Mouse (Mus musculus): ENCODE results near the gene Mybphl. TPM values are rescaled to one million over a fixed set of nuclear protein-coding genes. Genes with fewer than 3 reads are reported as not detected.

Gene Mybphl
- polyA plus RNA-seq, 1 experiment: 0.12 TPM

- H3K27ac ChIP-seq (ENCODE audit: control insufficient read depth, insufficient read depth, low read depth, low read length): no peak overlapping the region
- no peaks in the 10 kb centered on the region for H3K36me3 ChIP-seq (ENCODE audit: control insufficient read depth, insufficient read depth, low read length)
Observed at GRCm38 (mm10) chr3:108327275-108327674, 37.4 kb upstream of the Mybphl start.

GRCm38 (mm10) chr3:108327916-108328315 lies 36.8 kb upstream of the Mybphl start:
- H3K36me3 ChIP-seq (ENCODE audit: control insufficient read depth, insufficient read depth, low read length): no peaks in the 10 kb centered on the region

More at GRCm38 (mm10) chr3:108327275-108327674, 37.4 kb upstream of the Mybphl start:
- TF ChIP-seq POLR2A (IDR thresholded peaks at IDR 0.05; ENCODE audit: control insufficient read depth, low read depth, low read length) (no peak), CTCF (IDR thresholded peaks at IDR 0.05; ENCODE audit: control insufficient read depth, insufficient read depth, insufficient replicate concordance, low read depth, low read length) (no peak)
- Histone ChIP-seq H3K4me1 (ENCODE audit: control insufficient read depth, insufficient read depth, low read length) (peaks cover 2% of the 10 kb centered on the region; the same call in 1 of the 2 replicates), H3K4me3 (ENCODE audit: control insufficient read depth, low read depth, low read length) (no peak overlapping the region), H3K27me3 (ENCODE audit: control insufficient read depth, insufficient read depth, low read length) (no peaks in the 10 kb centered on the region)

GRCm38 (mm10) chr3:108328441-108328841 lies 36.3 kb upstream of the Mybphl start:
- TF ChIP-seq CTCF (IDR thresholded peaks at IDR 0.05; ENCODE audit: control insufficient read depth, insufficient read depth, insufficient replicate concordance, low read depth, low read length) (no peak), POLR2A (IDR thresholded peaks at IDR 0.05; ENCODE audit: control insufficient read depth, low read depth, low read length) (no peak)
- Histone ChIP-seq H3K4me3 (ENCODE audit: control insufficient read depth, low read depth, low read length) (no peak overlapping the region), H3K36me3 (ENCODE audit: control insufficient read depth, insufficient read depth, low read length) (no peaks in the 10 kb centered on the region), H3K27ac (ENCODE audit: control insufficient read depth, insufficient read depth, low read depth, low read length) (no peak overlapping the region), H3K4me1 (ENCODE audit: control insufficient read depth, insufficient read depth, low read length) (peaks cover 2% of the 10 kb centered on the region; the same call in 1 of the 2 replicates), H3K27me3 (ENCODE audit: control insufficient read depth, insufficient read depth, low read length) (no peaks in the 10 kb centered on the region)

More at GRCm38 (mm10) chr3:108327916-108328315, 36.8 kb upstream of the Mybphl start:
- no peak for TF ChIP-seq CTCF (IDR thresholded peaks at IDR 0.05; ENCODE audit: control insufficient read depth, insufficient read depth, insufficient replicate concordance, low read depth, low read length)
- no peak for TF ChIP-seq POLR2A (IDR thresholded peaks at IDR 0.05; ENCODE audit: control insufficient read depth, low read depth, low read length)
- no peak overlapping the region for H3K27ac ChIP-seq (ENCODE audit: control insufficient read depth, insufficient read depth, low read depth, low read length)
- peaks cover 2% of the 10 kb centered on the region; the same call in 1 of the 2 replicates for H3K4me1 ChIP-seq (ENCODE audit: control insufficient read depth, insufficient read depth, low read length)
- no peak overlapping the region for H3K4me3 ChIP-seq (ENCODE audit: control insufficient read depth, low read depth, low read length)
- no peaks in the 10 kb centered on the region for H3K27me3 ChIP-seq (ENCODE audit: control insufficient read depth, insufficient read depth, low read length)

- no peaks in the 10 kb centered on the region for H3K27me3 ChIP-seq (ENCODE audit: control insufficient read depth, insufficient read depth, low read length)
- no peak overlapping the region for H3K4me3 ChIP-seq (ENCODE audit: control insufficient read depth, low read depth, low read length)
- H3K4me1 ChIP-seq (ENCODE audit: control insufficient read depth, insufficient read depth, low read length): peaks cover 2% of the 10 kb centered on the region; the same call in 1 of the 2 replicates
- TF ChIP-seq CTCF (IDR thresholded peaks at IDR 0.05; ENCODE audit: control insufficient read depth, insufficient read depth, insufficient replicate concordance, low read depth, low read length): no peak
- no peak for TF ChIP-seq POLR2A (IDR thresholded peaks at IDR 0.05; ENCODE audit: control insufficient read depth, low read depth, low read length)
- no peak overlapping the region for H3K27ac ChIP-seq (ENCODE audit: control insufficient read depth, insufficient read depth, low read depth, low read length)
- H3K36me3 ChIP-seq (ENCODE audit: control insufficient read depth, insufficient read depth, low read length): no peaks in the 10 kb centered on the region
Observed at GRCm38 (mm10) chr3:108330812-108331211, 33.9 kb upstream of the Mybphl start.

- Histone ChIP-seq H3K4me3 (ENCODE audit: control insufficient read depth, low read depth, low read length) (no peak overlapping the region), H3K27ac (ENCODE audit: control insufficient read depth, insufficient read depth, low read depth, low read length) (no peak overlapping the region), H3K27me3 (ENCODE audit: control insufficient read depth, insufficient read depth, low read length) (no peaks in the 10 kb centered on the region), H3K4me1 (ENCODE audit: control insufficient read depth, insufficient read depth, low read length) (no peaks in the 10 kb centered on the region), H3K36me3 (ENCODE audit: control insufficient read depth, insufficient read depth, low read length) (no peaks in the 10 kb centered on the region)
- TF ChIP-seq POLR2A (IDR thresholded peaks at IDR 0.05; ENCODE audit: control insufficient read depth, low read depth, low read length) (no peak), CTCF (IDR thresholded peaks at IDR 0.05; ENCODE audit: control insufficient read depth, insufficient read depth, insufficient replicate concordance, low read depth, low read length) (no peak)
Observed at GRCm38 (mm10) chr3:108336878-108337277, 27.8 kb upstream of the Mybphl start.

- no peak overlapping the region for H3K27ac ChIP-seq (ENCODE audit: control insufficient read depth, insufficient read depth, low read depth, low read length)
- no peak overlapping the region for H3K4me3 ChIP-seq (ENCODE audit: control insufficient read depth, low read depth, low read length)
- TF ChIP-seq POLR2A (IDR thresholded peaks at IDR 0.05; ENCODE audit: control insufficient read depth, low read depth, low read length) (no peak), CTCF (IDR thresholded peaks at IDR 0.05; ENCODE audit: control insufficient read depth, insufficient read depth, insufficient replicate concordance, low read depth, low read length) (no peak)
- no peaks in the 10 kb centered on the region for H3K27me3 ChIP-seq (ENCODE audit: control insufficient read depth, insufficient read depth, low read length)
- no peaks in the 10 kb centered on the region for H3K4me1 ChIP-seq (ENCODE audit: control insufficient read depth, insufficient read depth, low read length)
- no peaks in the 10 kb centered on the region for H3K36me3 ChIP-seq (ENCODE audit: control insufficient read depth, insufficient read depth, low read length)
Observed at GRCm38 (mm10) chr3:108341040-108341439, 23.7 kb upstream of the Mybphl start.

- H3K27me3 ChIP-seq (ENCODE audit: control insufficient read depth, insufficient read depth, low read length): no peaks in the 10 kb centered on the region
- H3K4me1 ChIP-seq (ENCODE audit: control insufficient read depth, insufficient read depth, low read length): no peaks in the 10 kb centered on the region
- TF ChIP-seq POLR2A (IDR thresholded peaks at IDR 0.05; ENCODE audit: control insufficient read depth, low read depth, low read length) (no peak), CTCF (IDR thresholded peaks at IDR 0.05; ENCODE audit: control insufficient read depth, insufficient read depth, insufficient replicate concordance, low read depth, low read length) (no peak)
- no peak overlapping the region for H3K4me3 ChIP-seq (ENCODE audit: control insufficient read depth, low read depth, low read length)
- H3K27ac ChIP-seq (ENCODE audit: control insufficient read depth, insufficient read depth, low read depth, low read length): no peak overlapping the region
- no peaks in the 10 kb centered on the region for H3K36me3 ChIP-seq (ENCODE audit: control insufficient read depth, insufficient read depth, low read length)
Observed at GRCm38 (mm10) chr3:108342185-108342584, 22.5 kb upstream of the Mybphl start.
